Mouse (Mus musculus): ENCODE results near the gene Nkapl. TPM values are rescaled to one million over a fixed set of nuclear protein-coding genes. Genes with fewer than 3 reads are reported as not detected.

The Nkapl gene
- polyA plus RNA-seq, 1 experiment: 0.41 TPM

GRCm38 (mm10) chr13:21446796-21447195 lies 21.5 kb downstream of the Nkapl start:
- no peaks in the 10 kb centered on the region for H3K27me3 ChIP-seq (ENCODE audit: control insufficient read depth)
- no peaks in the 10 kb centered on the region for H3K9me3 ChIP-seq (ENCODE audit: control insufficient read depth, low read length)
- H3K4me3 ChIP-seq (replicated peaks): no peak overlapping the region
- peaks cover 7% of the 10 kb centered on the region for H3K4me1 ChIP-seq (ENCODE audit: control insufficient read depth)
- TF ChIP-seq GATA1 (IDR thresholded peaks at IDR 0.05; ENCODE audit: low read length): no peak
- TF ChIP-seq TAL1 (IDR thresholded peaks at IDR 0.05; ENCODE audit: low read length): no peak
- peaks cover 58% of the 10 kb centered on the region for H3K36me3 ChIP-seq (ENCODE audit: control insufficient read depth)

GRCm38 (mm10) chr13:21441207-21441572 lies 27.1 kb downstream of the Nkapl start:
- Histone ChIP-seq H3K4me3 (replicated peaks) (peak overlapping the region; percentile 81), H3K36me3 (ENCODE audit: control insufficient read depth) (peaks cover 31% of the 10 kb centered on the region), H3K4me1 (ENCODE audit: control insufficient read depth) (peaks cover 27% of the 10 kb centered on the region), H3K27me3 (ENCODE audit: control insufficient read depth) (no peaks in the 10 kb centered on the region), H3K9me3 (ENCODE audit: control insufficient read depth, low read length) (no peaks in the 10 kb centered on the region)
- TF ChIP-seq GATA1 (IDR thresholded peaks at IDR 0.05; ENCODE audit: low read length) (no peak), TAL1 (IDR thresholded peaks at IDR 0.05; ENCODE audit: low read length) (no peak)

GRCm38 (mm10) chr13:21440503-21441206 lies 27.7 kb downstream of the Nkapl start, which contains the start of gene Pgbd1:
Pgbd1 (minus strand) TSS chr13:21441058.
- TF ChIP-seq TAL1 (IDR thresholded peaks at IDR 0.05; ENCODE audit: low read length): no peak
- no peak for TF ChIP-seq GATA1 (IDR thresholded peaks at IDR 0.05; ENCODE audit: low read length)
- Histone ChIP-seq H3K9me3 (ENCODE audit: control insufficient read depth, low read length) (no peaks in the 10 kb centered on the region), H3K36me3 (ENCODE audit: control insufficient read depth) (peaks cover 27% of the 10 kb centered on the region), H3K27me3 (ENCODE audit: control insufficient read depth) (no peaks in the 10 kb centered on the region), H3K4me3 (replicated peaks) (peak within 1 kb of the TSS; percentile 81), H3K4me1 (ENCODE audit: control insufficient read depth) (peaks cover 27% of the 10 kb centered on the region)

GRCm38 (mm10) chr13:21435476-21435875 lies 32.8 kb downstream of the Nkapl start:
- peaks cover 14% of the 10 kb centered on the region for H3K4me1 ChIP-seq (ENCODE audit: control insufficient read depth)
- TF ChIP-seq GATA1 (IDR thresholded peaks at IDR 0.05; ENCODE audit: low read length) (no peak), TAL1 (IDR thresholded peaks at IDR 0.05; ENCODE audit: low read length) (no peak)
- H3K27me3 ChIP-seq (ENCODE audit: control insufficient read depth): no peaks in the 10 kb centered on the region
- H3K36me3 ChIP-seq (ENCODE audit: control insufficient read depth): peaks cover 14% of the 10 kb centered on the region
- H3K4me3 ChIP-seq (replicated peaks): no peak overlapping the region
- no peaks in the 10 kb centered on the region for H3K9me3 ChIP-seq (ENCODE audit: control insufficient read depth, low read length)

GRCm38 (mm10) chr13:21427631-21428030 lies 40.7 kb downstream of the Nkapl start:
- no peaks in the 10 kb centered on the region for H3K27me3 ChIP-seq (ENCODE audit: control insufficient read depth)
- no peaks in the 10 kb centered on the region for H3K9me3 ChIP-seq (ENCODE audit: control insufficient read depth, low read length)
- peaks cover 13% of the 10 kb centered on the region for H3K36me3 ChIP-seq (ENCODE audit: control insufficient read depth)
- no peak overlapping the region for H3K4me3 ChIP-seq (replicated peaks)
- peaks cover 30% of the 10 kb centered on the region for H3K4me1 ChIP-seq (ENCODE audit: control insufficient read depth)
- TF ChIP-seq TAL1 (IDR thresholded peaks at IDR 0.05; ENCODE audit: low read length) (no peak), GATA1 (IDR thresholded peaks at IDR 0.05; ENCODE audit: low read length) (no peak)

- no peaks in the 10 kb centered on the region for H3K9me3 ChIP-seq (ENCODE audit: control insufficient read depth, low read length)
Observed at GRCm38 (mm10) chr13:21423301-21423700, 45.0 kb downstream of the Nkapl start.

GRCm38 (mm10) chr13:21418865-21419264 lies 49.4 kb downstream of the Nkapl start:
- Histone ChIP-seq H3K4me3 (replicated peaks) (peak overlapping the region; percentile 44), H3K36me3 (ENCODE audit: control insufficient read depth) (peaks cover 7% of the 10 kb centered on the region), H3K9me3 (ENCODE audit: control insufficient read depth, low read length) (no peaks in the 10 kb centered on the region), H3K27me3 (ENCODE audit: control insufficient read depth) (no peaks in the 10 kb centered on the region), H3K4me1 (ENCODE audit: control insufficient read depth) (peaks cover 90% of the 10 kb centered on the region)
- TF ChIP-seq GATA1 (IDR thresholded peaks at IDR 0.05; ENCODE audit: low read length): peak; percentile 96
- peak; percentile 92 for TF ChIP-seq TAL1 (IDR thresholded peaks at IDR 0.05; ENCODE audit: low read length)

More at GRCm38 (mm10) chr13:21423301-21423700, 45.0 kb downstream of the Nkapl start:
- Histone ChIP-seq H3K4me1 (ENCODE audit: control insufficient read depth) (peaks cover 63% of the 10 kb centered on the region), H3K36me3 (ENCODE audit: control insufficient read depth) (peaks cover 14% of the 10 kb centered on the region), H3K27me3 (ENCODE audit: control insufficient read depth) (no peaks in the 10 kb centered on the region), H3K4me3 (replicated peaks) (no peak overlapping the region)
- TF ChIP-seq GATA1 (IDR thresholded peaks at IDR 0.05; ENCODE audit: low read length): no peak
- no peak for TF ChIP-seq TAL1 (IDR thresholded peaks at IDR 0.05; ENCODE audit: low read length)

GRCm38 (mm10) chr13:21417298-21418010 lies 50.9 kb downstream of the Nkapl start:
- Histone ChIP-seq H3K4me3 (replicated peaks) (no peak overlapping the region), H3K36me3 (ENCODE audit: control insufficient read depth) (peaks cover 7% of the 10 kb centered on the region), H3K27me3 (ENCODE audit: control insufficient read depth) (no peaks in the 10 kb centered on the region), H3K9me3 (ENCODE audit: control insufficient read depth, low read length) (no peaks in the 10 kb centered on the region), H3K4me1 (ENCODE audit: control insufficient read depth) (peaks cover 88% of the 10 kb centered on the region)
- TF ChIP-seq TAL1 (IDR thresholded peaks at IDR 0.05; ENCODE audit: low read length) (no peak), GATA1 (IDR thresholded peaks at IDR 0.05; ENCODE audit: low read length) (no peak)

Other genes starting within 250 kb of the Nkapl start
- gene Gpx5, start 175.8 kb downstream of the Nkapl start, polyA plus RNA-seq (2012): not detected in 2 replicates
- not detected in 2 replicates for gene Gpx6, start 156.4 kb downstream of the Nkapl start, polyA plus RNA-seq (2012)
- not detected in 2 replicates for gene Olfr1367, start 121.6 kb downstream of the Nkapl start, polyA plus RNA-seq (2012)
- 0.04 and 0.09 TPM in 2 replicates for gene Zscan12, start 105.7 kb downstream of the Nkapl start, polyA plus RNA-seq (2012)
- 0.69 and 0.93 TPM in 2 replicates for gene Zkscan3, start 65.8 kb downstream of the Nkapl start, polyA plus RNA-seq (2012)
- 0.04 and 0.05 TPM in 2 replicates for gene Pgbd1, start 27.5 kb downstream of the Nkapl start, polyA plus RNA-seq (2012)
- 0.08 and 0.09 TPM in 2 replicates for gene Zscan26, start 14.8 kb downstream of the Nkapl start, polyA plus RNA-seq (2012)
- 0.01 TPM in 1 of 2 replicates, not detected in the other for gene Zkscan4, start 10.4 kb upstream of the Nkapl start, polyA plus RNA-seq (2012)
- gene Gm10065, start 10.9 kb upstream of the Nkapl start, polyA plus RNA-seq (2012): not detected in 2 replicates
- 0.05 and 0.06 TPM in 2 replicates for gene AK157302, start 26.7 kb upstream of the Nkapl start, polyA plus RNA-seq (2012)
- gene Gm11273, start 32.9 kb upstream of the Nkapl start, polyA plus RNA-seq (2012): 3.7 and 5.8 TPM in 2 replicates
- 0.01 and 0.14 TPM in 2 replicates for gene Zkscan8, start 62.6 kb upstream of the Nkapl start, polyA plus RNA-seq (2012)
- gene Olfr1366, start 74.3 kb upstream of the Nkapl start, polyA plus RNA-seq (2012): not detected in 2 replicates
- gene Olfr1535, start 91.4 kb upstream of the Nkapl start, polyA plus RNA-seq (2012): not detected in 2 replicates
- not detected in 2 replicates for gene Olfr1364, start 113.2 kb upstream of the Nkapl start, polyA plus RNA-seq (2012)
- gene Olfr1362, start 145.5 kb upstream of the Nkapl start, polyA plus RNA-seq (2012): not detected in 2 replicates
- 0.04 TPM in 1 of 2 replicates, not detected in the other for gene Olfr11, start 174.0 kb upstream of the Nkapl start, polyA plus RNA-seq (2012)
- not detected in 2 replicates for gene Olfr1361, start 194.9 kb upstream of the Nkapl start, polyA plus RNA-seq (2012)
- gene Olfr1360, start 208.9 kb upstream of the Nkapl start, polyA plus RNA-seq (2012): not detected in 2 replicates
- not detected in 2 replicates for gene Olfr1359, start 229.6 kb upstream of the Nkapl start, polyA plus RNA-seq (2012)
- 2.0 and 7.9 TPM in 2 replicates for gene Hist1h2bl, start 247.6 kb upstream of the Nkapl start, polyA plus RNA-seq (2012)
- gene Hist1h2ai, start 247.9 kb upstream of the Nkapl start, polyA plus RNA-seq (2012): 28.0 and 37.9 TPM in 2 replicates
- gene Hist1h3h, start 249.2 kb upstream of the Nkapl start, polyA plus RNA-seq (2012): 27.8 and 67.4 TPM in 2 replicates

Data from erythroblast, embryonic 14.5 days (primary cell).